Mouse (Mus musculus) adrenal gland, postnatal 4 days (tissue): ENCODE results near the gene Ctu2. TPM values are rescaled to one million over a fixed set of nuclear protein-coding genes. Genes with fewer than 3 reads are reported as not detected.

Experiments used
- DNase-seq, 2 experiments: peaks; one replicate each; pipeline ENCODE4 v3.0.0; 2021 to 2022; ENCODE audit warnings: low spot score in 2 of 2, mixed read lengths in 2 of 2
- total RNA-seq, 2 experiments: library from RNA; stranded (reverse); gene quantifications; 2 replicates each; pipeline ENCODE4 v1.2.3; 2021

The Ctu2 gene
- total RNA-seq, 2 experiments from 2014 or later = 27.7 to 37.0 TPM

GRCm38 (mm10) chr8:122444058-122444748, 31.7 kb upstream of the Ctu2 start:
- peak; percentile 52 to 67 for DNase-seq

- DNase-seq = no peak
Measured at GRCm38 (mm10) chr8:122445203-122445602, 30.7 kb upstream of the Ctu2 start.

DNA sequence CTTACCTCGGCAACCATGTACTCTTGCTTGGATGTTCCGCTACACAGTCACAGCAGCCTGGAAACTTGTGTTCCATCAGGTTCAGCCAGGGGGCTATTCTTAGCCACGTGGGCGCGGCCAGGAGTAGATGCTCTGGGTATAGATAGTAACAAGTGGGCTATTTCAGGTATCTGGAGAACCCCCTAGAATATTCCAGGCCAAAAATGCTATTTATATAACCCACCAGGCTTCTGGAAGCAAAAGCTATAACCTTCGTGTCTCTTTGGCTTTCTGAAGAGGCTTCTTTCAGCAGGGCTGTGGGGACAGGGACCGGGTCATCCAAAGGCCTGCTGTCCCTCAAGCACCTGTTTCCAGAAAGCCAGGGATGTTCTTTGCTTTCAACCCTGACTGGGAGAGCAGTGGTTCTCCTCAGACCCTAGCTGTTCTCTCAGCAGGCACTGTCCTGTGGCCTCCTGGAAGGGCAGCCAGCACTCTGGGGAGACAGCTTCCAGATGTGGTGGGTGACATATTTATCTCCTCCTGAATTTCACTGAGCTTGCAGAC, 24.7 kb upstream of the Ctu2 start:
- no peak for DNase-seq

DNA sequence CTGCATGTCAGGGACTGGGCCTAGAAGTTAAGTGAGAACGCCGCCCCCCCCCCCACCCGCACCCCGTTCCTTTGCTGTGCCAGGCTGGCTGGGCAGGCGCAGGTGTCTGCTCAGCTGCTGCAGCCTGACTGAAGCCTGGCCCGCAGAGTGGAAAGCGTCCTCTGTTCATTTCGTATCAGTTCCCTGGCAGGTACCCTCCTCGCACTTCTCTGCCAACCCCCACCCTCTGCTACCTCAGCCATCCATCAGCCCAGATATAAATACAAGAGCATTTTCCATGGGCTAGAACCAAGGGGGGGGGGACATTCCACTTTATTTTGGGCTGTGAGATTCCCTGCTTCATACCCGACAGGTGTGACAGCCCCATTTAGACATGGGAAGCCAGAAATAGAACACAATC, 23.8 kb upstream of the Ctu2 start:
- no peak for DNase-seq

GRCm38 (mm10) chr8:122454409-122454808, 21.5 kb upstream of the Ctu2 start:
- no peak for DNase-seq

GRCm38 (mm10) chr8:122457171-122457570, 18.8 kb upstream of the Ctu2 start:
- DNase-seq = no peak

GRCm38 (mm10) chr8:122459218-122459900, 16.6 kb upstream of the Ctu2 start:
- no peak for DNase-seq

DNA sequence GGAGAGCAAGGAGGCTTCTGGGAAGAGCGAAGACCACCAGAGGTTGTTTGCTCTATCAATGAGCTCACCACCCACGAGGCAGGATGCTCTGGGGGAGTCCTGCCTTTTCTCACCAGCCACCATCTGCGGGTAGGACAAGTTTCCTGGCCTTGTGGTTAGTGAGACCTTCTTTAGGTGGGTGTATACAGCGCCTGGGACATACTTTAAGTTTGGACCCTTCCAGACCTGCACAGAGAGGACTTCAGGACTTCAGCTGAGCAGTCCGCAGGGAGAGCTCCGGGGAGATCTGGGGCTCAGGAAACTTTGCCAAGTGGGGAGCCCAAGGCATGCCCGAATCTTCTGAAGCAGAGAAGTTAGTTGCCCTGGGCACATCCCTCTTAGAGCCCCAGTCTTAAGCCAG, 16.0 kb upstream of the Ctu2 start:
- no peak for DNase-seq

- no peak for DNase-seq
Measured at GRCm38 (mm10) chr8:122460524-122461472, 15.1 kb upstream of the Ctu2 start, which contains the start of gene Snai3. Gene Snai3, minus strand, starts transcription at chr8:122460733.

DNA sequence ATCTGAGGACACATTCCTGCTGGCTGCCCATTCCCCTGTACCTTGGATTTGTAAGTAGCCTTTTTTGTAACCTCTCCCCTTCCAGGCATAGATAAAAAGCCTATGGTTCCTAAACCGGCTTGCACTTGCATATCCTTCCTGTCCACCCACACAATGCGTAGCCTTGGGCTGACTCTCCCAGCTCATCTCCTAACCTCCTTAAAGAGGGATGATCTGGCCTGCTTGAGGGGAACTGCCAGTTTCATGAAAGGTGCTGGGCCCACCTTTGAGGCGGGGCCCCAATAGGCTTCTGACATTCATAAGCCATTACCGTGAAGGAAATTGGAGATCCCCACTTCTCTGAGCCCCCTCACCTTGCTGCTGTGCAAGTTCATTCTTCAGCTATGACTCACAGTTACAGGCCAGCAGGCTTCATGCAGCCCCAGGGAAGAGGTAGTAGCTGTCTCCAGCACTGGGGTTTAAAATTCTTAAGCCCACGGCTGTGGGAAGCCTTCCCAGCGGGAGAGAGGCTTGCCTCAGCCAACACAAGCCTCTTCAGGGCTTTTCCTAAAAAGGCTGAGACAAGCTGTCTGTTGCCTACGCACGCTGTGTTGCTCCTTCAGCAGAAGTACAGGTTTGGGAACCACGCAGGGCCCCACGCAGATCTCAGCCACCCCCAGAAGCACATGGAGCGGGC, 14.3 kb upstream of the Ctu2 start:
- DNase-seq = no peak

- DNase-seq = no peak
Measured at GRCm38 (mm10) chr8:122462510-122462909, 13.4 kb upstream of the Ctu2 start.

- no peak for DNase-seq
Measured at GRCm38 (mm10) chr8:122463651-122464640, 12.0 kb upstream of the Ctu2 start.

DNA sequence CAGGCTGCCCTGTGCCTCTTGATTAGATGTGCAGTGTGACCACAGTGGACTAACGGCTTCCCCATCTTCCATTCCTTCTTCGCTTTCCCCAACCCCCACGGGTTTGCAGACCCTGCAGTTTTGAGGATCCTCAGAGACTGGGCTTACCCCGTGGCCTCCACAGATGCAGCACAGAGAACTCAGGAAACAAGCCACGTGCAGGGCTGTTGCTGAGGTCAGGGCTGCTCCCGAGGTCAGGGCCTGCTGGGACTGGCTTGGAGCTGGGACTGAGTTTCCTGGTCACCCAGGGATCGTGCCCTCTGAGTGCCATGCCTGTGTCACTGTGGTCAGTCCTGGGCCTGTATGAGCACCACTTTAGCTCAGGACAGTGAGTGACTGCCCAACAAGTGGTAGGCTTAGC, 11.0 kb upstream of the Ctu2 start:
- DNase-seq = no peak

GRCm38 (mm10) chr8:122467816-122468215, 8.1 kb upstream of the Ctu2 start:
- no peak for DNase-seq

GRCm38 (mm10) chr8:122469407-122469806, 6.5 kb upstream of the Ctu2 start:
- no peak for DNase-seq

GRCm38 (mm10) chr8:122469965-122470364, 6.0 kb upstream of the Ctu2 start:
- no peak for DNase-seq

- no peak for DNase-seq
Measured at GRCm38 (mm10) chr8:122470691-122471090, 5.3 kb upstream of the Ctu2 start.

- DNase-seq = no peak
Measured at GRCm38 (mm10) chr8:122473911-122474421, 2.0 kb upstream of the Ctu2 start.

DNA sequence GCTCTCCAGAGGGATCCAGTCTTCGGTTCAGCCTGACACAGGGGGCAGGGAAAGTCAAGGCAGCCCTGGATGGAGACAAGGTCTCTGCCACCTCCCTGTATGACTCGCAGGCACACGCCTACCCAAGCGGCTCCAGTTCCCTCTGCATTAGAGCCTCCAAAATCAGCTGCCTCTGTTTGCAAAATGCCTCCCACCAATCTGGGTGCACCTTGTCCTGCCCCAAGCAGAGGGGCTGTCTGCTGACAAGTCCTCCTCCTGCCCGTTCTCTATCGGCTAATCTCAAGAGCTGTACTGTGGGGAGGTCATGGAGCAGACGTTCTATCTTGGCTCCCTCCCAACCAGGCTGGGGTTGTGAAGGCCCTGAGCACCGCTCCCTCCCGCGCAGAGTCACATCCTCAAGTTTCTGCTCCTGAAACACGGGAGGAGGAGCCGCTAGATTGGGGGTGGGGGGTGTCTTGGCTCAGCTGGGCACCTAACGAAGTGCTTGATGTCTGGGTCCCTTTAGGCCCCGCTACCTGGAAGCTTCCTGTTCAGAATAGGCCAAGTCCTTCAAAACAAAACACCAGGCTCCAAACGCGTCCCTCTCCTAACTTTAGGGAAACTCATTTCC, 887 bp upstream of the Ctu2 start:
- DNase-seq = peak; percentile 26 to 28
